Mouse (Mus musculus): Measurements from ENCODE around the gene C1ql1. TPM values are rescaled to one million over a fixed set of nuclear protein-coding genes. Genes with fewer than 3 reads are reported as not detected.

The C1ql1 gene
- polyA plus RNA-seq, 1 experiment from 2014 or later = 8.2 TPM

GRCm38 (mm10) chr11:102890096-102890495, 56.4 kb downstream of the C1ql1 start:
- H3K4me3 ChIP-seq (ENCODE audit: low read depth, low read length) = no peak overlapping the region
- ATAC-seq (replicated peaks; ENCODE audit: low FRiP score, low TSS enrichment, low read depth) (no peak), DNase-seq (ENCODE audit: low spot score) (no peak)
- peaks cover 12% of the 10 kb centered on the region; the same call in 1 of the 2 replicates for H3K27me3 ChIP-seq (replicated peaks; ENCODE audit: control insufficient read depth, insufficient read depth, low read length)
- H3K9ac ChIP-seq (ENCODE audit: low read length) = no peak overlapping the region
- no peaks in the 10 kb centered on the region for H3K9me3 ChIP-seq (ENCODE audit: control insufficient read depth, low read length)
- H3K36me3 ChIP-seq (ENCODE audit: control insufficient read depth, insufficient read depth, low read length) = no peaks in the 10 kb centered on the region
- 0 out of 2 replicates have a peak, but pooled peaks cover 3% of the 10 kb centered on the region for H3K4me1 ChIP-seq (replicated peaks; ENCODE audit: control insufficient read depth, insufficient read depth, low read length)
- WGBS = 71% methylated on average over 5 of the region's 5 CpGs
- H3K27ac ChIP-seq (ENCODE audit: low read depth) = no peak overlapping the region
- no peak overlapping the region for H3K4me2 ChIP-seq (ENCODE audit: low read length)

Other genes starting within 250 kb of the C1ql1 start
- gene Ccdc43, start 248.9 kb downstream of the C1ql1 start, polyA plus RNA-seq (2014; fragmentation: Nextera tagmentation; extraction: Ambion mirVana) = 43.5 and 43.6 TPM in 2 replicates
- 4.9 and 5.8 TPM in 2 replicates for gene Adam11, start 185.2 kb downstream of the C1ql1 start, polyA plus RNA-seq (2014; fragmentation: Nextera tagmentation; extraction: Ambion mirVana)
- gene Gjc1, start 127.0 kb downstream of the C1ql1 start, polyA plus RNA-seq (2014; fragmentation: Nextera tagmentation; extraction: Ambion mirVana) = 47.7 and 57.7 TPM in 2 replicates
- not detected in 2 replicates for gene Higd1b, start 110.8 kb downstream of the C1ql1 start, polyA plus RNA-seq (2014; fragmentation: Nextera tagmentation; extraction: Ambion mirVana)
- gene Eftud2, start 65.7 kb downstream of the C1ql1 start, polyA plus RNA-seq (2014; fragmentation: Nextera tagmentation; extraction: Ambion mirVana) = 180 and 184 TPM in 2 replicates
- 0.81 and 1.2 TPM in 2 replicates for gene Ccdc103, start 65.5 kb downstream of the C1ql1 start, polyA plus RNA-seq (2014; fragmentation: Nextera tagmentation; extraction: Ambion mirVana)
- gene Fam187a, start 61.5 kb downstream of the C1ql1 start, polyA plus RNA-seq (2014; fragmentation: Nextera tagmentation; extraction: Ambion mirVana) = not detected in 2 replicates
- gene Gfap, start 45.8 kb downstream of the C1ql1 start, polyA plus RNA-seq (2014; fragmentation: Nextera tagmentation; extraction: Ambion mirVana) = 0.28 and 0.58 TPM in 2 replicates
- 7.0 and 7.8 TPM in 2 replicates for gene Kif18b, start 21.6 kb downstream of the C1ql1 start, polyA plus RNA-seq (2014; fragmentation: Nextera tagmentation; extraction: Ambion mirVana)
- 69.3 and 69.7 TPM in 2 replicates for gene Nmt1, start 81.5 kb upstream of the C1ql1 start, polyA plus RNA-seq (2014; fragmentation: Nextera tagmentation; extraction: Ambion mirVana)
- gene Dcakd, start 81.6 kb upstream of the C1ql1 start, polyA plus RNA-seq (2014; fragmentation: Nextera tagmentation; extraction: Ambion mirVana) = 164 and 183 TPM in 2 replicates
- gene Plcd3, start 155.0 kb upstream of the C1ql1 start, polyA plus RNA-seq (2014; fragmentation: Nextera tagmentation; extraction: Ambion mirVana) = 1.9 and 2.1 TPM in 2 replicates
- 13.0 and 14.5 TPM in 2 replicates for gene Acbd4, start 155.0 kb upstream of the C1ql1 start, polyA plus RNA-seq (2014; fragmentation: Nextera tagmentation; extraction: Ambion mirVana)
- gene Hexim1, start 169.5 kb upstream of the C1ql1 start, polyA plus RNA-seq (2014; fragmentation: Nextera tagmentation; extraction: Ambion mirVana) = 6.8 and 6.9 TPM in 2 replicates
- gene Hexim2, start 185.7 kb upstream of the C1ql1 start, polyA plus RNA-seq (2014; fragmentation: Nextera tagmentation; extraction: Ambion mirVana) = 6.9 and 9.7 TPM in 2 replicates
- 3.1 and 3.6 TPM in 2 replicates for gene Fmnl1, start 224.4 kb upstream of the C1ql1 start, polyA plus RNA-seq (2014; fragmentation: Nextera tagmentation; extraction: Ambion mirVana)

All from intestine, embryonic 14.5 days (tissue).